Mouse (Mus musculus) erythroblast, embryonic 14.5 days (primary cell): ENCODE measurements around the gene Eef1a2. TPM values are rescaled to one million over a fixed set of nuclear protein-coding genes. Genes with fewer than 3 reads are reported as not detected.

ENCODE experiments used
- H3K27me3 ChIP-seq: 2 replicates; pipeline ENCODE4 v1.6.1; 2012; ENCODE audit warnings: inconsistent platforms; ENCODE audit not compliant: control insufficient read depth
- H3K36me3 ChIP-seq: 2 replicates; pipeline ENCODE4 v1.6.1; 2012; ENCODE audit warnings: mild to moderate bottlenecking, inconsistent platforms; ENCODE audit not compliant: control insufficient read depth
- H3K4me1 ChIP-seq: 2 replicates; pipeline ENCODE4 v1.6.1; 2012; ENCODE audit warnings: inconsistent platforms; ENCODE audit not compliant: control insufficient read depth
- H3K4me3 ChIP-seq: replicated peaks from 2 replicates; pipeline ENCODE3; 2012; ENCODE audit warnings: moderate library complexity, mild to moderate bottlenecking, inconsistent platforms
- H3K9me3 ChIP-seq: 2 replicates; pipeline ENCODE4 v1.6.1; 2012; ENCODE audit warnings: low read length, inconsistent platforms, mixed read lengths; ENCODE audit not compliant: control insufficient read depth
- GATA1 ChIP-seq: IDR thresholded peaks from 2 replicates; pipeline ENCODE4 v1.6.1; 2012; ENCODE audit warnings: low read length, inconsistent platforms, mixed read lengths
- TAL1 ChIP-seq: IDR thresholded peaks from 3 replicates; pipeline ENCODE4 v1.6.1; 2012; ENCODE audit warnings: low read length, inconsistent platforms, mixed read lengths
- polyA plus RNA-seq: library from polyadenylated mRNA; stranded (reverse); fragments of >175 nt; gene quantifications from 2 replicates; pipeline ENCODE4 v1.2.3, GENCODE M21; 2012

Gene Eef1a2
- polyA plus RNA-seq, 1 experiment = not detected

GRCm38 (mm10) chr2:181100087-181100486 lies 56.7 kb downstream of the Eef1a2 start:
- no peaks in the 10 kb centered on the region for H3K4me1 ChIP-seq
- H3K36me3 ChIP-seq = no peaks in the 10 kb centered on the region
- peaks cover 21% of the 10 kb centered on the region for H3K27me3 ChIP-seq
- H3K9me3 ChIP-seq = no peaks in the 10 kb centered on the region
- H3K4me3 ChIP-seq = no peak overlapping the region
- TF ChIP-seq TAL1 (no peak), GATA1 (no peak)

Other genes with a start within 250 kb of the Eef1a2 start
- gene Ythdf1, start 236.1 kb downstream of the Eef1a2 start, polyA plus RNA-seq = 1.7 and 2.0 TPM in 2 replicates
- not detected in 2 replicates for gene Birc7, start 228.0 kb downstream of the Eef1a2 start, polyA plus RNA-seq
- not detected in 2 replicates for gene Nkain4, start 202.3 kb downstream of the Eef1a2 start, polyA plus RNA-seq
- 2.5 and 2.9 TPM in 2 replicates for gene Arfgap1, start 189.8 kb downstream of the Eef1a2 start, polyA plus RNA-seq
- 0.12 and 0.18 TPM in 2 replicates for gene Col20a1, start 170.5 kb downstream of the Eef1a2 start, polyA plus RNA-seq
- gene Chrna4, start 113.5 kb downstream of the Eef1a2 start, polyA plus RNA-seq = not detected in 2 replicates
- 0.01 and 0.04 TPM in 2 replicates for gene Kcnq2, start 21.7 kb downstream of the Eef1a2 start, polyA plus RNA-seq
- gene Ppdpf, start 30.2 kb upstream of the Eef1a2 start, polyA plus RNA-seq = 31.8 and 38.4 TPM in 2 replicates
- gene Ptk6, start 45.8 kb upstream of the Eef1a2 start, polyA plus RNA-seq = not detected in 2 replicates
- gene Srms, start 56.2 kb upstream of the Eef1a2 start, polyA plus RNA-seq = 0.03 TPM in 1 of 2 replicates, not detected in the other
- 0.12 and 0.14 TPM in 2 replicates for gene Fndc11, start 63.0 kb upstream of the Eef1a2 start, polyA plus RNA-seq
- gene Helz2, start 85.0 kb upstream of the Eef1a2 start, polyA plus RNA-seq = 0.10 and 0.17 TPM in 2 replicates
- gene Gmeb2, start 131.0 kb upstream of the Eef1a2 start, polyA plus RNA-seq = 1.5 and 2.1 TPM in 2 replicates
- gene Stmn3, start 157.5 kb upstream of the Eef1a2 start, polyA plus RNA-seq = not detected in 2 replicates
- gene Rtel1, start 162.7 kb upstream of the Eef1a2 start, polyA plus RNA-seq = 0.91 and 1.8 TPM in 2 replicates
- gene Zgpat, start 207.9 kb upstream of the Eef1a2 start, polyA plus RNA-seq = 0.94 and 1.1 TPM in 2 replicates
- gene Arfrp1, start 208.4 kb upstream of the Eef1a2 start, polyA plus RNA-seq = 0.49 and 1.1 TPM in 2 replicates
- 3.9 and 4.1 TPM in 2 replicates for gene Lime1, start 223.1 kb upstream of the Eef1a2 start, polyA plus RNA-seq